Mouse (Mus musculus): ENCODE measurements around the gene Znrf1. TPM values are rescaled to one million over a fixed set of nuclear protein-coding genes. Genes with fewer than 3 reads are reported as not detected.
A peak's percentile ranks its signal among the peaks of the same experiment; 100 is the strongest.

The Znrf1 gene
- polyA plus RNA-seq, 1 experiment from 2014 or later: 21.9 TPM

- Histone ChIP-seq H3K9ac (no peak overlapping the region), H3K4me2 (no peak overlapping the region), H3K27me3 (no peaks in the 10 kb centered on the region), H3K27ac (no peak overlapping the region), H3K4me1 (replicated peaks) (peaks cover 24% of the 10 kb centered on the region), H3K4me3 (no peak overlapping the region), H3K9me3 (replicated peaks) (no peaks in the 10 kb centered on the region), H3K36me3 (peaks cover 7% of the 10 kb centered on the region; the same call in 1 of the 2 replicates)
- 34% methylated on average over 1 of the region's 1 CpGs for WGBS
- no peak for ATAC-seq (replicated peaks; ENCODE audit: insufficient number of reproducible peaks, insufficient read depth, low FRiP score, low read depth)
These were observed 121.5 kb downstream of the Znrf1 start for GRCm38 (mm10) chr8:111657312-111657854.

- Histone ChIP-seq H3K4me1 (replicated peaks) (peaks cover 24% of the 10 kb centered on the region), H3K4me2 (no peak overlapping the region), H3K36me3 (peaks cover 7% of the 10 kb centered on the region; the same call in 1 of the 2 replicates), H3K27ac (peak overlapping the region; percentile 61), H3K4me3 (no peak overlapping the region), H3K27me3 (no peaks in the 10 kb centered on the region), H3K9me3 (replicated peaks) (no peaks in the 10 kb centered on the region), H3K9ac (no peak overlapping the region)
- WGBS: 42% methylated on average over 6 of the region's 6 CpGs
- ATAC-seq (replicated peaks; ENCODE audit: insufficient number of reproducible peaks, insufficient read depth, low FRiP score, low read depth): 0 out of 2 replicates have a peak, but pooled peaks have one; percentile 54
These were observed 123.0 kb downstream of the Znrf1 start for GRCm38 (mm10) chr8:111658819-111659423.

DNA sequence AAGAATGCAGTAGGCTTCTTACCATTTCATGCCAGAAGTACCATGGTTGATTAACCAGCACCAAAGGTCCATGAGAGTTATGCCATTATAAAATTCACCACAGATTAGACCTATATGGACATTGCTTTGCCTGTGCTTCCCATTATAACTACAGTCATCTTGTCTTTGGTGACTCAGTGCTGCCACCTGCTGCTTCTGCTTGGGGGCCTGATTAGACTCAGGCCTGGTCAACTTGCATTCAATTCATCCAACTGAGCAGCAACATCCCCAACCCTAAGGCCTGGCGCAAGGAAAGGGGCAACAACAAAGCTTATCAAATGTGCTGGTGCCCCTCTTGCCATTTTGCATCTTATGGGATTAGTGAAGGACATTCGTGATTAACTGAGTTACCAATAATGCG is 126.6 kb downstream of the Znrf1 start:
- Histone ChIP-seq H3K27me3 (no peaks in the 10 kb centered on the region), H3K9me3 (replicated peaks) (no peaks in the 10 kb centered on the region), H3K36me3 (peaks cover 7% of the 10 kb centered on the region; the same call in 1 of the 2 replicates), H3K4me3 (no peak overlapping the region), H3K27ac (no peak overlapping the region), H3K4me1 (replicated peaks) (peaks cover 15% of the 10 kb centered on the region), H3K9ac (no peak overlapping the region), H3K4me2 (no peak overlapping the region)
- 80% methylated on average over 3 of the region's 3 CpGs for WGBS
- 0 out of 2 replicates have a peak, but pooled peaks have one; percentile 39 for ATAC-seq (replicated peaks; ENCODE audit: insufficient number of reproducible peaks, insufficient read depth, low FRiP score, low read depth)

- no peak overlapping the region for H3K4me3 ChIP-seq
- H3K9me3 ChIP-seq (replicated peaks): no peaks in the 10 kb centered on the region
- ATAC-seq (replicated peaks; ENCODE audit: insufficient number of reproducible peaks, insufficient read depth, low FRiP score, low read depth): no peak
- H3K36me3 ChIP-seq: peaks cover 36% of the 10 kb centered on the region
- 71% methylated on average over 2 of the region's 2 CpGs for WGBS
- no peak overlapping the region for H3K9ac ChIP-seq
- no peaks in the 10 kb centered on the region for H3K4me1 ChIP-seq (replicated peaks)
- no peaks in the 10 kb centered on the region for H3K27me3 ChIP-seq
- H3K27ac ChIP-seq: no peak overlapping the region
- H3K4me2 ChIP-seq: no peak overlapping the region
These were observed 130.9 kb downstream of the Znrf1 start for GRCm38 (mm10) chr8:111666751-111667150.

Other genes starting within 250 kb of the Znrf1 start
- gene Rfwd3, start 235.9 kb upstream of the Znrf1 start, polyA plus RNA-seq (2015; fragmentation: Nextera tagmentation; extraction: Ambion mirVana): 28.8 and 38.9 TPM in 2 replicates
- gene Mlkl, start 197.9 kb upstream of the Znrf1 start, polyA plus RNA-seq (2015; fragmentation: Nextera tagmentation; extraction: Ambion mirVana): 3.6 and 3.8 TPM in 2 replicates
- gene Fa2h, start 142.3 kb upstream of the Znrf1 start, polyA plus RNA-seq (2015; fragmentation: Nextera tagmentation; extraction: Ambion mirVana): 0.08 TPM in 1 of 2 replicates, not detected in the other
- 3.4 and 4.4 TPM in 2 replicates for gene Wdr59, start 14.0 kb upstream of the Znrf1 start, polyA plus RNA-seq (2015; fragmentation: Nextera tagmentation; extraction: Ambion mirVana)
- gene Ldhd, start 94.3 kb downstream of the Znrf1 start, polyA plus RNA-seq (2015; fragmentation: Nextera tagmentation; extraction: Ambion mirVana): 0.79 and 1.0 TPM in 2 replicates
- gene Zfp1, start 107.3 kb downstream of the Znrf1 start, polyA plus RNA-seq (2015; fragmentation: Nextera tagmentation; extraction: Ambion mirVana): 11.7 and 15.0 TPM in 2 replicates
- 0.43 and 2.9 TPM in 2 replicates for gene Ctrb1, start 154.9 kb downstream of the Znrf1 start, polyA plus RNA-seq (2015; fragmentation: Nextera tagmentation; extraction: Ambion mirVana)
- 40.1 and 45.3 TPM in 2 replicates for gene Bcar1, start 207.7 kb downstream of the Znrf1 start, polyA plus RNA-seq (2015; fragmentation: Nextera tagmentation; extraction: Ambion mirVana)